Mouse (Mus musculus): ENCODE results near the gene Tbc1d21. TPM values are rescaled to one million over a fixed set of nuclear protein-coding genes. Genes with fewer than 3 reads are reported as not detected.
A peak's percentile ranks its signal among the peaks of the same experiment; 100 is the strongest.

The Tbc1d21 gene
- total RNA-seq (2021), result not detected
- long read RNA-seq, result 0 reads

GRCm38 (mm10) chr9:58370355-58370754 is at the start of gene Tbc1d21:
Gene Tbc1d21, minus strand, starts transcription at chr9:58370455.
- no peak for DNase-seq (ENCODE audit: low spot score in 2 of 2)

GRCm38 (mm10) chr9:58411556-58411955 is 41.3 kb upstream of the Tbc1d21 start:
- no peak for DNase-seq (ENCODE audit: low spot score in 2 of 2)

- DNase-seq (ENCODE audit: low spot score in 2 of 2), result peak; percentile 40 to 60
Measured at GRCm38 (mm10) chr9:58410057-58410735, 39.9 kb upstream of the Tbc1d21 start.

- DNase-seq (ENCODE audit: low spot score in 2 of 2), result peak; percentile 34 to 46
Measured at GRCm38 (mm10) chr9:58409247-58409646, 39.0 kb upstream of the Tbc1d21 start.

GRCm38 (mm10) chr9:58404412-58404811 is 34.2 kb upstream of the Tbc1d21 start:
- DNase-seq (ENCODE audit: low spot score in 2 of 2), result no peak

- no peak for DNase-seq (ENCODE audit: low spot score in 2 of 2)
Measured at GRCm38 (mm10) chr9:58401371-58402082, 31.3 kb upstream of the Tbc1d21 start.

GRCm38 (mm10) chr9:58399609-58400008 is 29.4 kb upstream of the Tbc1d21 start:
- no peak for DNase-seq (ENCODE audit: low spot score in 2 of 2)

- DNase-seq (ENCODE audit: low spot score in 2 of 2), result no peak
Measured at GRCm38 (mm10) chr9:58394605-58395004, 24.4 kb upstream of the Tbc1d21 start.

- DNase-seq (ENCODE audit: low spot score in 2 of 2), result no peak
Measured at GRCm38 (mm10) chr9:58393875-58394274, 23.6 kb upstream of the Tbc1d21 start.

GRCm38 (mm10) chr9:58388381-58388780 is 18.1 kb upstream of the Tbc1d21 start:
- no peak for DNase-seq (ENCODE audit: low spot score in 2 of 2)

GRCm38 (mm10) chr9:58378878-58379277 is 8.6 kb upstream of the Tbc1d21 start:
- no peak for DNase-seq (ENCODE audit: low spot score in 2 of 2)

GRCm38 (mm10) chr9:58373912-58374431 is 3.7 kb upstream of the Tbc1d21 start:
- peak; percentile 16 to 48 for DNase-seq (ENCODE audit: low spot score in 2 of 2)

GRCm38 (mm10) chr9:58371914-58372313 is 1.7 kb upstream of the Tbc1d21 start:
- DNase-seq (ENCODE audit: low spot score in 2 of 2), result no peak

GRCm38 (mm10) chr9:58369644-58370043 is 611 bp downstream of the Tbc1d21 start:
- DNase-seq (ENCODE audit: low spot score in 2 of 2), result peak; percentile 49 to 62

- DNase-seq (ENCODE audit: low spot score in 2 of 2), result no peak
Measured at GRCm38 (mm10) chr9:58364325-58364724, 5.9 kb downstream of the Tbc1d21 start.

GRCm38 (mm10) chr9:58361956-58362355 is 8.3 kb downstream of the Tbc1d21 start:
- no peak for DNase-seq (ENCODE audit: low spot score in 2 of 2)

- no peak for DNase-seq (ENCODE audit: low spot score in 2 of 2)
Measured at GRCm38 (mm10) chr9:58361373-58361772, 8.9 kb downstream of the Tbc1d21 start.

GRCm38 (mm10) chr9:58355262-58356050 is 14.8 kb downstream of the Tbc1d21 start:
- no peak for DNase-seq (ENCODE audit: low spot score in 2 of 2)

GRCm38 (mm10) chr9:58354701-58355100 is 15.6 kb downstream of the Tbc1d21 start:
- no peak for DNase-seq (ENCODE audit: low spot score in 2 of 2)

- DNase-seq (ENCODE audit: low spot score in 2 of 2), result no peak
Measured at GRCm38 (mm10) chr9:58353224-58353623, 17.0 kb downstream of the Tbc1d21 start.

GRCm38 (mm10) chr9:58347795-58348194 is 22.5 kb downstream of the Tbc1d21 start:
- no peak for DNase-seq (ENCODE audit: low spot score in 2 of 2)

- DNase-seq (ENCODE audit: low spot score in 2 of 2), result no peak
Measured at GRCm38 (mm10) chr9:58346498-58346897, 23.8 kb downstream of the Tbc1d21 start.

Data from layer of hippocampus, postnatal 10 days (tissue).